Mouse (Mus musculus): ENCODE data around the gene Gas7.
A peak's percentile ranks its signal among the peaks of the same experiment; 100 is the strongest.

The Gas7 gene

GRCm38 (mm10) chr11:67454874-67455526 lies at the start of gene Gas7:
Gas7 (plus strand) TSS chr11:67455437.
- peak; percentile 85 for DNase-seq (ENCODE audit: inconsistent ontology term)

- no peak for DNase-seq (ENCODE audit: inconsistent ontology term)
These were observed 40.8 kb upstream of the Gas7 start for GRCm38 (mm10) chr11:67414346-67414940.

GRCm38 (mm10) chr11:67423575-67423974 lies 31.7 kb upstream of the Gas7 start:
- no peak for DNase-seq (ENCODE audit: inconsistent ontology term)

GRCm38 (mm10) chr11:67428196-67428595 lies 27.0 kb upstream of the Gas7 start:
- DNase-seq (ENCODE audit: inconsistent ontology term) = peak; percentile 32

GRCm38 (mm10) chr11:67429836-67430235 lies 25.4 kb upstream of the Gas7 start:
- no peak for DNase-seq (ENCODE audit: inconsistent ontology term)

- no peak for DNase-seq (ENCODE audit: inconsistent ontology term)
These were observed 24.1 kb upstream of the Gas7 start for GRCm38 (mm10) chr11:67431116-67431645.

- no peak for DNase-seq (ENCODE audit: inconsistent ontology term)
These were observed 23.4 kb upstream of the Gas7 start for GRCm38 (mm10) chr11:67431864-67432263.

GRCm38 (mm10) chr11:67433763-67434162 lies 21.5 kb upstream of the Gas7 start:
- no peak for DNase-seq (ENCODE audit: inconsistent ontology term)

- DNase-seq (ENCODE audit: inconsistent ontology term) = peak; percentile 56
These were observed 16.5 kb upstream of the Gas7 start for GRCm38 (mm10) chr11:67438746-67439145.

GRCm38 (mm10) chr11:67445058-67445825 lies 10.0 kb upstream of the Gas7 start:
- DNase-seq (ENCODE audit: inconsistent ontology term) = peak; percentile 83

GRCm38 (mm10) chr11:67451525-67451924 lies 3.7 kb upstream of the Gas7 start:
- no peak for DNase-seq (ENCODE audit: inconsistent ontology term)

GRCm38 (mm10) chr11:67455527-67455981 lies 317 bp downstream of the Gas7 start:
- DNase-seq (ENCODE audit: inconsistent ontology term) = peak; percentile 63

GRCm38 (mm10) chr11:67456029-67456428 lies 792 bp downstream of the Gas7 start:
- DNase-seq (ENCODE audit: inconsistent ontology term) = no peak

GRCm38 (mm10) chr11:67458171-67458570 lies 2.9 kb downstream of the Gas7 start:
- DNase-seq (ENCODE audit: inconsistent ontology term) = no peak

GRCm38 (mm10) chr11:67467132-67467531 lies 11.9 kb downstream of the Gas7 start:
- DNase-seq (ENCODE audit: inconsistent ontology term) = no peak

GRCm38 (mm10) chr11:67468846-67469245 lies 13.6 kb downstream of the Gas7 start:
- DNase-seq (ENCODE audit: inconsistent ontology term) = no peak

GRCm38 (mm10) chr11:67474590-67474989 lies 19.4 kb downstream of the Gas7 start:
- peak; percentile 68 for DNase-seq (ENCODE audit: inconsistent ontology term)

- DNase-seq (ENCODE audit: inconsistent ontology term) = no peak
These were observed 24.3 kb downstream of the Gas7 start for GRCm38 (mm10) chr11:67479534-67479933.

- no peak for DNase-seq (ENCODE audit: inconsistent ontology term)
These were observed 25.1 kb downstream of the Gas7 start for GRCm38 (mm10) chr11:67480204-67480956.

GRCm38 (mm10) chr11:67481691-67482090 lies 26.5 kb downstream of the Gas7 start:
- no peak for DNase-seq (ENCODE audit: inconsistent ontology term)

GRCm38 (mm10) chr11:67482217-67482760 lies 27.1 kb downstream of the Gas7 start:
- DNase-seq (ENCODE audit: inconsistent ontology term) = no peak

Data from Muller cell, postnatal 12 days (primary cell).